Mouse (Mus musculus): ENCODE data around the gene Skint9. TPM values are rescaled to one million over a fixed set of nuclear protein-coding genes. Genes with fewer than 3 reads are reported as not detected.

Gene Skint9
- not detected for polyA plus RNA-seq (2015; fragmentation: Illumina TruSeq; extraction: RNeasy Lipid Tissue Mini Kit (QIAGEN cat#74804); ENCODE audit: insufficient read depth, low replicate concordance)

DNA sequence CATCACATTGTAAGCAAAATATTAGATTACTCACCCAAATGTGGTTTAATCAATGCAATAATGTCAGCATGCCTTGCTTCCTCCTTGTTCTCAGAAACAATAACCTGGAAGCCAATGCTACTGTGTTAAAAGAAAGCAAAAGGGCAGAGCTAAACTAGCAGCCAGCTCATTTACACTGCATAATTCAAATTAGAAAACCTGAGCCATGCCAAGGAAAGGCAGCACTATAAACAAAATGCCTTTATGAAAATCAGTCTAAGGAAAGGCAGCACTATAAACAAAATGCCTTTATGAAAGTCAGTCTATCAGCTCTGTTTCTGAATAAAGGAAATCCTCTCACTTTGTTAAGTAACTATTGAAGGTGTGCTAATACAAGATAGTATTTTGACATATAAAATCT, at the start of gene Skint9:
Skint9 (minus strand) TSS at position 101 of the 400 bp plus-strand sequence.

Other genes with a start within 250 kb of the Skint9 start
- gene Skint3, start 201.7 kb downstream of the Skint9 start, polyA plus RNA-seq (2015; fragmentation: Illumina TruSeq; extraction: RNeasy Lipid Tissue Mini Kit (QIAGEN cat#74804); ENCODE audit: insufficient read depth, low replicate concordance) = 6.5 TPM
- gene Skint2, start 123.2 kb upstream of the Skint9 start, polyA plus RNA-seq (2015; fragmentation: Illumina TruSeq; extraction: RNeasy Lipid Tissue Mini Kit (QIAGEN cat#74804); ENCODE audit: insufficient read depth, low replicate concordance) = not detected